Mouse (Mus musculus) hindbrain, embryonic 16.5 days (tissue): ENCODE results near the gene Inpp5b. TPM values are rescaled to one million over a fixed set of nuclear protein-coding genes. Genes with fewer than 3 reads are reported as not detected.
A peak's percentile ranks its signal among the peaks of the same experiment; 100 is the strongest.

Experiments
- ATAC-seq: fragments of 200-750 bp; cut with Nextera tagmentation; 2 replicates; pipeline ENCODE4 v1.8.0; 2017; ENCODE audit warnings: moderate TSS enrichment, moderate library complexity
- H3K27ac ChIP-seq: fragments of 300-500 bp; sonication (generic); 2 replicates; pipeline ENCODE4 v1.5.1; 2014; ENCODE audit warnings: low read depth, mild to moderate bottlenecking, control low read depth, low read length, moderate library complexity
- H3K27me3 ChIP-seq: fragments of 300-500 bp; sonication (generic); replicated peaks from 2 replicates; pipeline ENCODE4 v1.6.1; 2014; ENCODE audit warnings: low read length; ENCODE audit not compliant: control insufficient read depth, insufficient read depth
- H3K36me3 ChIP-seq: fragments of 300-500 bp; sonication (generic); 2 replicates; pipeline ENCODE4 v1.6.1; 2014; ENCODE audit warnings: mild to moderate bottlenecking, low read length, moderate library complexity, mixed read lengths; ENCODE audit not compliant: control insufficient read depth, insufficient read depth
- H3K4me1 ChIP-seq: fragments of 300-500 bp; sonication (generic); 2 replicates; pipeline ENCODE4 v1.6.1; 2014; ENCODE audit warnings: low read depth, low read length; ENCODE audit not compliant: control insufficient read depth, insufficient read depth
- H3K4me2 ChIP-seq: fragments of 300-500 bp; sonication (generic); 2 replicates; pipeline ENCODE4 v1.6.1; 2014; ENCODE audit warnings: mild to moderate bottlenecking, low read length, control low read depth, moderate library complexity
- H3K4me3 ChIP-seq: fragments of 300-500 bp; sonication (generic); 2 replicates; pipeline ENCODE4 v1.5.1; 2014; ENCODE audit warnings: mild to moderate bottlenecking, low read length, control low read depth, moderate library complexity
- H3K9ac ChIP-seq: fragments of 300-500 bp; sonication (generic); 2 replicates; pipeline ENCODE4 v1.6.1; 2014; ENCODE audit warnings: low read depth, mild to moderate bottlenecking, control low read depth, low read length, moderate library complexity
- H3K9me3 ChIP-seq: fragments of 300-500 bp; sonication (generic); 2 replicates; pipeline ENCODE4 v1.6.1; 2014; ENCODE audit warnings: mild to moderate bottlenecking, low read length, moderate library complexity; ENCODE audit not compliant: control insufficient read depth
- WGBS: fragments of 180-500 bp; shearing (Covaris S2); extraction: QIAGEN DNeasy Blood & Tissue Kit; methylation state at CpG from one replicate; pipeline ENCODE4 v1.1.7; 2014; 5-methylcytosine and 5-hydroxymethylcytosine counted together
- polyA plus RNA-seq: library from polyadenylated mRNA; unstranded; fragments of >200 nt; fragmentation: Nextera tagmentation; extraction: Ambion mirVana; gene quantifications from 2 replicates; pipeline ENCODE4 v1.2.1, GENCODE M21; 2015

Inpp5b gene
- polyA plus RNA-seq, 1 experiment from 2014 or later, result 18.4 TPM

GRCm38 (mm10) chr4:124796141-124796540, 54.5 kb downstream of the Inpp5b start:
- ATAC-seq, result no peak
- Histone ChIP-seq H3K27ac (no peak overlapping the region), H3K36me3 (peaks cover 16% of the 10 kb centered on the region), H3K4me1 (no peaks in the 10 kb centered on the region), H3K4me3 (no peak overlapping the region), H3K27me3 (no peaks in the 10 kb centered on the region), H3K4me2 (no peak overlapping the region), H3K9me3 (no peaks in the 10 kb centered on the region), H3K9ac (no peak overlapping the region)
- WGBS, result 93% methylated on average over 8 of the region's 8 CpGs

GRCm38 (mm10) chr4:124796913-124797312, 55.3 kb downstream of the Inpp5b start:
- Histone ChIP-seq H3K9me3 (no peaks in the 10 kb centered on the region), H3K4me2 (no peak overlapping the region), H3K4me3 (no peak overlapping the region), H3K27ac (no peak overlapping the region), H3K36me3 (peaks cover 16% of the 10 kb centered on the region), H3K9ac (no peak overlapping the region), H3K4me1 (peaks cover 3% of the 10 kb centered on the region; the same call in 1 of the 2 replicates), H3K27me3 (no peaks in the 10 kb centered on the region)
- 97% methylated on average over 2 of the region's 2 CpGs for WGBS
- no peak for ATAC-seq

GRCm38 (mm10) chr4:124801552-124802308, 60.1 kb downstream of the Inpp5b start, which contains the start of gene Mtf1:
Gene Mtf1, plus strand, starts transcription at chr4:124802104.
- Histone ChIP-seq H3K4me2 (peak within 1 kb of the TSS; percentile 93), H3K4me3 (peak within 1 kb of the TSS; percentile 82), H3K9me3 (no peaks in the 10 kb centered on the region), H3K9ac (peak within 1 kb of the TSS; percentile 89), H3K27me3 (no peaks in the 10 kb centered on the region), H3K4me1 (peaks cover 11% of the 10 kb centered on the region), H3K36me3 (peaks cover 19% of the 10 kb centered on the region), H3K27ac (peak within 1 kb of the TSS; percentile 93)
- ATAC-seq, result peak; percentile 75
- WGBS, result 2% methylated on average over 21 of the region's 21 CpGs

GRCm38 (mm10) chr4:124802309-124803260, 60.9 kb downstream of the Inpp5b start:
- Histone ChIP-seq H3K4me1 (peaks cover 11% of the 10 kb centered on the region), H3K27me3 (no peaks in the 10 kb centered on the region), H3K4me3 (peak overlapping the region; percentile 82), H3K9me3 (no peaks in the 10 kb centered on the region), H3K4me2 (peak overlapping the region; percentile 93), H3K27ac (peak overlapping the region; percentile 93), H3K36me3 (peaks cover 22% of the 10 kb centered on the region), H3K9ac (peak overlapping the region; percentile 89)
- 2% methylated on average over 49 of the region's 53 CpGs for WGBS
- ATAC-seq, result peak; percentile 99

GRCm38 (mm10) chr4:124803406-124803805, 61.8 kb downstream of the Inpp5b start:
- H3K27me3 ChIP-seq, result no peaks in the 10 kb centered on the region
- no peaks in the 10 kb centered on the region for H3K9me3 ChIP-seq
- peaks cover 20% of the 10 kb centered on the region for H3K36me3 ChIP-seq
- peak overlapping the region; percentile 82 for H3K4me3 ChIP-seq
- no peak for ATAC-seq
- no peak overlapping the region; the same call in 1 of the 2 replicates for H3K9ac ChIP-seq
- peaks cover 11% of the 10 kb centered on the region for H3K4me1 ChIP-seq
- H3K4me2 ChIP-seq, result peak overlapping the region; percentile 93
- no peak overlapping the region for H3K27ac ChIP-seq
- WGBS, result 83% methylated on average over 6 of the region's 6 CpGs

- Histone ChIP-seq H3K4me2 (no peak overlapping the region), H3K27me3 (no peaks in the 10 kb centered on the region), H3K9ac (no peak overlapping the region), H3K4me3 (no peak overlapping the region), H3K27ac (no peak overlapping the region), H3K9me3 (no peaks in the 10 kb centered on the region), H3K36me3 (peaks cover 20% of the 10 kb centered on the region), H3K4me1 (peaks cover 9% of the 10 kb centered on the region)
- no peak for ATAC-seq
- WGBS, result 84% methylated on average over 5 of the region's 5 CpGs
These were observed 66.9 kb downstream of the Inpp5b start for GRCm38 (mm10) chr4:124808511-124808910.

- Histone ChIP-seq H3K27ac (no peak overlapping the region), H3K4me2 (no peak overlapping the region), H3K9me3 (no peaks in the 10 kb centered on the region), H3K27me3 (no peaks in the 10 kb centered on the region), H3K4me1 (peaks cover 7% of the 10 kb centered on the region), H3K9ac (no peak overlapping the region), H3K4me3 (no peak overlapping the region), H3K36me3 (peaks cover 20% of the 10 kb centered on the region)
- ATAC-seq, result no peak
- 91% methylated on average over 8 of the region's 9 CpGs for WGBS
These were observed 67.7 kb downstream of the Inpp5b start for GRCm38 (mm10) chr4:124809136-124809883.

GRCm38 (mm10) chr4:124810056-124810455, 68.4 kb downstream of the Inpp5b start:
- no peak overlapping the region for H3K27ac ChIP-seq
- ATAC-seq, result no peak
- peaks cover 7% of the 10 kb centered on the region for H3K4me1 ChIP-seq
- no peak overlapping the region for H3K9ac ChIP-seq
- H3K36me3 ChIP-seq, result peaks cover 15% of the 10 kb centered on the region
- H3K9me3 ChIP-seq, result no peaks in the 10 kb centered on the region
- WGBS, result 87% methylated on average over 7 of the region's 7 CpGs
- H3K27me3 ChIP-seq, result no peaks in the 10 kb centered on the region
- H3K4me2 ChIP-seq, result no peak overlapping the region
- no peak overlapping the region for H3K4me3 ChIP-seq
